Mouse (Mus musculus) CH12.LX (cell line): ENCODE data around the gene Tbcel. TPM values are rescaled to one million over a fixed set of nuclear protein-coding genes. Genes with fewer than 3 reads are reported as not detected.

ENCODE experiments used
- DNase-seq: peaks from one replicate; pipeline ENCODE4 v3.0.0-alpha.2; 2013; ENCODE audit errors: extremely low read depth
- H3K27ac ChIP-seq: 2 replicates; pipeline ENCODE4 v1.5.1; 2012; ENCODE audit warnings: low read depth, mild to moderate bottlenecking, control low read depth, moderate library complexity; ENCODE audit not compliant: insufficient read depth
- H3K27me3 ChIP-seq: replicated peaks from 2 replicates; pipeline ENCODE3; 2012; ENCODE audit warnings: inconsistent platforms
- H3K36me3 ChIP-seq, 2 experiments: replicated peaks in 1 of 2; 2 replicates each; pipeline versions ENCODE3 to v1.6.1; 2012; ENCODE audit warnings: inconsistent platforms in 1 of 2, low read length in 1 of 2, mild to moderate bottlenecking in 1 of 2, mixed read lengths in 1 of 2, moderate library complexity in 1 of 2; ENCODE audit not compliant: control insufficient read depth in 1 of 2, insufficient read depth in 1 of 2
- H3K4me1 ChIP-seq, 2 experiments: 2 replicates each; pipeline ENCODE4 v1.6.1; 2012; ENCODE audit warnings: inconsistent platforms in 1 of 2, moderate library complexity in 1 of 2; ENCODE audit not compliant: insufficient read depth in 2 of 2, control insufficient read depth in 1 of 2
- H3K4me2 ChIP-seq: 2 replicates; pipeline ENCODE4 v1.6.1; 2012; ENCODE audit warnings: low read depth, mild to moderate bottlenecking, control low read depth; ENCODE audit not compliant: poor library complexity, insufficient read depth, severe bottlenecking
- H3K4me3 ChIP-seq, 3 experiments: fragments of 150-350 bp in 1 of 3; sonication (generic) in 1 of 3; replicated peaks in 1 of 3; 2 replicates each; pipeline versions ENCODE3 to v1.5.1; 2011 to 2012; ENCODE audit warnings: low read depth in 2 of 3, low read length in 2 of 3, mild to moderate bottlenecking in 2 of 3, moderate library complexity in 2 of 3, control low read depth in 1 of 3, improper control_type of control experiment in 1 of 3, inconsistent platforms in 1 of 3, mixed read lengths in 1 of 3; ENCODE audit not compliant: poor library complexity in 1 of 3
- H3K79me2 ChIP-seq: replicated peaks from 2 replicates; pipeline ENCODE4 v1.6.1; 2012; ENCODE audit warnings: mild to moderate bottlenecking, moderate library complexity; ENCODE audit not compliant: control insufficient read depth, poor library complexity, insufficient read depth, severe bottlenecking; ENCODE audit errors: extremely low read depth
- H3K9ac ChIP-seq: 2 replicates; pipeline ENCODE4 v1.6.1; 2012; ENCODE audit warnings: low read depth, mild to moderate bottlenecking, control low read depth, moderate library complexity; ENCODE audit not compliant: insufficient read depth
- H3K9me3 ChIP-seq: replicated peaks from 2 replicates; pipeline ENCODE3; 2012; ENCODE audit warnings: low read length, inconsistent platforms, mixed read lengths
- BHLHE40 ChIP-seq: IDR thresholded peaks from 2 replicates; pipeline ENCODE4 v1.6.1; 2011; ENCODE audit warnings: mild to moderate bottlenecking, low read depth, low read length, improper control_type of control experiment
- EP300 ChIP-seq: IDR thresholded peaks from 2 replicates; pipeline ENCODE4 v1.6.1; 2011; ENCODE audit warnings: low read length, improper control_type of control experiment
- ETS1 ChIP-seq: conservative IDR thresholded peaks from 2 replicates; pipeline ENCODE4 v1.6.1; 2012; ENCODE audit warnings: low read depth, mild to moderate bottlenecking, inconsistent platforms, low read length, improper control_type of control experiment, moderate library complexity
- IRF4 ChIP-seq: IDR thresholded peaks from 2 replicates; pipeline ENCODE4 v1.6.1; 2014; ENCODE audit warnings: low read depth, mild to moderate bottlenecking, inconsistent platforms, low read length, improper control_type of control experiment
- JUN ChIP-seq: IDR thresholded peaks from 2 replicates; pipeline ENCODE4 v1.6.1; 2011; ENCODE audit warnings: low read depth, mild to moderate bottlenecking, low read length, improper control_type of control experiment, moderate library complexity; ENCODE audit not compliant: insufficient read depth
- JUND ChIP-seq: conservative IDR thresholded peaks from 2 replicates; pipeline ENCODE4 v1.6.1; 2011; ENCODE audit warnings: low read depth, low read length, improper control_type of control experiment
- MAFK ChIP-seq: IDR thresholded peaks from 2 replicates; pipeline ENCODE4 v1.6.1; 2011; ENCODE audit warnings: low read length, improper control_type of control experiment; ENCODE audit not compliant: insufficient replicate concordance
- MAZ ChIP-seq: IDR thresholded peaks from 2 replicates; pipeline ENCODE4 v1.6.1; 2012; ENCODE audit warnings: low read depth, mild to moderate bottlenecking, inconsistent platforms, low read length, improper control_type of control experiment, moderate library complexity
- POLR2AphosphoS2 ChIP-seq: IDR thresholded peaks from 2 replicates; pipeline ENCODE4 v1.6.1; 2011; ENCODE audit warnings: low read depth, low read length, improper control_type of control experiment
- RAD21 ChIP-seq: IDR thresholded peaks from 2 replicates; pipeline ENCODE4 v1.6.1; 2011; ENCODE audit warnings: low read depth, mild to moderate bottlenecking, low read length, improper control_type of control experiment, moderate library complexity
- SMC3 ChIP-seq: IDR thresholded peaks from 2 replicates; pipeline ENCODE4 v1.6.1; 2011; ENCODE audit warnings: low read depth, low read length, improper control_type of control experiment
- TBP ChIP-seq: conservative IDR thresholded peaks from 2 replicates; pipeline ENCODE4 v1.6.1; 2011; ENCODE audit warnings: low read depth, low read length, improper control_type of control experiment
- UBTF ChIP-seq: IDR thresholded peaks from 2 replicates; pipeline ENCODE4 v1.6.1; 2012; ENCODE audit warnings: low read depth, mild to moderate bottlenecking, inconsistent platforms, low read length, improper control_type of control experiment, moderate library complexity
- USF1 ChIP-seq: IDR thresholded peaks from 2 replicates; pipeline ENCODE4 v1.6.1; 2014; ENCODE audit warnings: low read depth, mild to moderate bottlenecking, inconsistent platforms, low read length, improper control_type of control experiment
- ZMIZ1 ChIP-seq: IDR thresholded peaks from 2 replicates; pipeline ENCODE4 v1.6.1; 2012; ENCODE audit warnings: low read depth, mild to moderate bottlenecking, inconsistent platforms, low read length, improper control_type of control experiment
- ZNF384 ChIP-seq: IDR thresholded peaks from 2 replicates; pipeline ENCODE4 v1.6.1; 2012; ENCODE audit warnings: low read depth, low read length, improper control_type of control experiment, inconsistent platforms
- dilution Hi-C: fragments of 300-500 bp; cut with MboI; formaldehyde crosslinking; loops from 2 replicates; pipeline ENCODE4 v1.14.3; 2020; ENCODE audit warnings: low sequenced_read_pairs; ENCODE audit not compliant: extremely low pct_unique_long_range_greater_than_20kb, extremely low pct_ligation_motif_present
- in situ Hi-C: fragments of 300-500 bp; cut with MboI; formaldehyde crosslinking; loops from 3 replicates; pipeline ENCODE4 v1.14.3; 2019; ENCODE audit warnings: low sequenced_read_pairs, low pct_ligation_motif_present, low pct_unique_long_range_greater_than_20kb, mixed read lengths
- polyA plus RNA-seq: library from polyadenylated mRNA; unstranded; fragments of >175 nt; gene quantifications from 2 replicates; pipeline ENCODE4 v1.2.1, GENCODE M21; 2012; ENCODE audit warnings: low read depth; ENCODE audit not compliant: insufficient read length
- total RNA-seq, 2 experiments: library from RNA; depleted of rRNA; stranded (reverse); fragments of 300-350 nt in 1 of 2; fragments of >200 nt in 1 of 2; gene quantifications; 2 replicates each; pipeline ENCODE4 v1.2.3; 2012 to 2014

Gene Tbcel
- total and polyA plus RNA-seq, 3 experiments = 5.3 to 10.0 (median 5.9) TPM

GRCm38 (mm10) chr9:42468360-42468759 is 39.2 kb downstream of the Tbcel start:
- no peak overlapping the region for H3K9ac ChIP-seq
- H3K27me3 ChIP-seq = peaks cover 5% of the 10 kb centered on the region
- H3K4me3 ChIP-seq = no peak overlapping the region
- H3K4me2 ChIP-seq = no peak overlapping the region
- dilution Hi-C loops (no loop called here), in situ Hi-C loops (no loop called here)
- H3K27ac ChIP-seq = no peak overlapping the region
- no peaks in the 10 kb centered on the region for H3K9me3 ChIP-seq
- H3K79me2 ChIP-seq = 0 out of 2 replicates have a peak, but pooled peaks cover 4% of the 10 kb centered on the region
- H3K36me3 ChIP-seq = peaks cover 0 to 22% of the 10 kb centered on the region in 2 experiments
- peaks cover 0 to 67% of the 10 kb centered on the region in 2 experiments; a peak in 2 of 4 replicates for H3K4me1 ChIP-seq
- DNase-seq = no peak
- TF ChIP-seq SMC3 (no peak), ZMIZ1 (no peak), POLR2AphosphoS2 (no peak), BHLHE40 (no peak), TBP (no peak), ZNF384 (no peak), USF1 (no peak), MAZ (no peak), JUND (no peak), ETS1 (no peak), JUN (no peak), MAFK (no peak), IRF4 (no peak), UBTF (no peak), RAD21 (no peak), EP300 (no peak)

- Histone ChIP-seq H3K4me2 (no peak overlapping the region), H3K27me3 (no peaks in the 10 kb centered on the region), H3K4me3 (no peak overlapping the region), H3K4me1 (peaks cover 0 to 73% of the 10 kb centered on the region in 2 experiments; a peak in 2 of 4 replicates), H3K27ac (no peak overlapping the region), H3K9ac (no peak overlapping the region), H3K9me3 (no peaks in the 10 kb centered on the region), H3K79me2 (0 out of 2 replicates have a peak, but pooled peaks cover 4% of the 10 kb centered on the region), H3K36me3 (peaks cover 0 to 25% of the 10 kb centered on the region in 2 experiments)
- dilution Hi-C loops (no loop called here), in situ Hi-C loops (no loop called here)
- no peak for DNase-seq
- no peak for TF ChIP-seq TBP
- no peak for TF ChIP-seq SMC3
- no peak for TF ChIP-seq EP300
Observed at GRCm38 (mm10) chr9:42467116-42467815, 40.3 kb downstream of the Tbcel start.
